Mouse (Mus musculus) small intestine, adult 2 months (tissue): ENCODE data around the gene Rcor1.

Experiments
- CTCF ChIP-seq: fragments of 200-500 bp; IDR thresholded peaks from 2 replicates; pipeline ENCODE4 v1.5.1; 2012; ENCODE audit warnings: low read depth, mild to moderate bottlenecking, control low read depth, inconsistent platforms, low read length, moderate library complexity, mixed read lengths; ENCODE audit not compliant: insufficient replicate concordance, insufficient read length; ENCODE audit errors: extremely low read depth
- POLR2A ChIP-seq: fragments of 200-500 bp; IDR thresholded peaks from 2 replicates; pipeline ENCODE4 v1.6.1; 2012; ENCODE audit warnings: low read depth, mild to moderate bottlenecking, control low read depth, inconsistent platforms, low read length, moderate library complexity

DNA sequence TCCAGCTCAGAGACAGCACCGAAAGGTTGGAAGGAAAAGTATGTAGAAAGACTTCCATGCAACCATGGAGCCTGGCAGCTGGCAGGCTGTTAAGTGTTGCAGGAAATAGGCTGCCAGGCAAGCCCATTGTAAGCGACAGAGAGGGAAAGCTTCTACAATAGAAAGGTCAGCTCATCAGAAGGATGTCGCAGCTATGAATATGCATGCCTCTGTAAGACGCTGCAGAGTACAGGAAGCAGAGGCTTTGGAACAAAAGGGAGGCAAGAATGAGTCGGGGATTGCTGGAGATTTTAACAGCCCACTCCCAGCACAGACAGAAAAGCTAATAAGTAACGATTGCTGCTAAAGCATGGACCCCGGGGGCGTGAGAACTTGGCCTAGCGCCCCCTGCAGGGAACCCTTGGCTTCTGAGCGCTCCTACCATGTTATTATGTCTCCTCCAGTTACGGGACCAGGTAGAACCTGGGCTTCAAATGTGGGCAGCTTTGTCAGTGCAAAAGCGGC is 103.9 kb downstream of the Rcor1 start:
- TF ChIP-seq CTCF: peak; percentile 17; the same call in 1 of the 2 replicates
- TF ChIP-seq POLR2A: no peak
